Mouse (Mus musculus) lung, adult 2 months (tissue): ENCODE data around the gene Ctsw. TPM values are rescaled to one million over a fixed set of nuclear protein-coding genes. Genes with fewer than 3 reads are reported as not detected.

ENCODE experiments used
- DNase-seq: peaks from one replicate; pipeline ENCODE4 v3.0.0; 2022
- H3K4me1 ChIP-seq: fragments of 200-500 bp; 2 replicates; pipeline ENCODE4 v1.6.1; 2011; ENCODE audit warnings: low read length; ENCODE audit not compliant: control insufficient read depth, insufficient read depth
- H3K4me3 ChIP-seq: fragments of 200-500 bp; replicated peaks from 2 replicates; pipeline ENCODE3; 2011; ENCODE audit warnings: low read depth, mild to moderate bottlenecking, control low read depth, low read length; ENCODE audit errors: extremely low read depth
- CTCF ChIP-seq: fragments of 200-500 bp; IDR thresholded peaks from 2 replicates; pipeline ENCODE4 v1.5.1; 2011; ENCODE audit warnings: mild to moderate bottlenecking, low read length, control low read depth; ENCODE audit not compliant: insufficient read depth
- POLR2A ChIP-seq: fragments of 200-500 bp; IDR thresholded peaks from 2 replicates; pipeline ENCODE4 v1.6.1; 2011; ENCODE audit warnings: low read depth, mild to moderate bottlenecking, control low read depth, low read length, borderline replicate concordance; ENCODE audit errors: extremely low read depth
- WGBS: fragments of 180-500 bp; shearing (Covaris S2); methylation state at CpG from one replicate; pipeline ENCODE4 v1.1.7; 2018; 5-methylcytosine and 5-hydroxymethylcytosine counted together
- polyA plus RNA-seq: library from polyadenylated mRNA; depleted of rRNA; stranded (reverse); fragments of >200 nt; gene quantifications from 2 replicates; pipeline ENCODE4 v1.2.3, GENCODE M21; 2012

The Ctsw gene
- polyA plus RNA-seq, 1 experiment = 4.9 TPM

- no peak for DNase-seq
- whole genome bisulfite sequencing = 85% methylated on average over 10 of the region's 10 CpGs
- Histone ChIP-seq H3K4me3 (no peak overlapping the region), H3K4me1 (no peaks in the 10 kb centered on the region)
- TF ChIP-seq CTCF = no peak
- TF ChIP-seq POLR2A = no peak
These were observed 11.7 kb upstream of the Ctsw start for GRCm38 (mm10) chr19:5480016-5480415.

DNA sequence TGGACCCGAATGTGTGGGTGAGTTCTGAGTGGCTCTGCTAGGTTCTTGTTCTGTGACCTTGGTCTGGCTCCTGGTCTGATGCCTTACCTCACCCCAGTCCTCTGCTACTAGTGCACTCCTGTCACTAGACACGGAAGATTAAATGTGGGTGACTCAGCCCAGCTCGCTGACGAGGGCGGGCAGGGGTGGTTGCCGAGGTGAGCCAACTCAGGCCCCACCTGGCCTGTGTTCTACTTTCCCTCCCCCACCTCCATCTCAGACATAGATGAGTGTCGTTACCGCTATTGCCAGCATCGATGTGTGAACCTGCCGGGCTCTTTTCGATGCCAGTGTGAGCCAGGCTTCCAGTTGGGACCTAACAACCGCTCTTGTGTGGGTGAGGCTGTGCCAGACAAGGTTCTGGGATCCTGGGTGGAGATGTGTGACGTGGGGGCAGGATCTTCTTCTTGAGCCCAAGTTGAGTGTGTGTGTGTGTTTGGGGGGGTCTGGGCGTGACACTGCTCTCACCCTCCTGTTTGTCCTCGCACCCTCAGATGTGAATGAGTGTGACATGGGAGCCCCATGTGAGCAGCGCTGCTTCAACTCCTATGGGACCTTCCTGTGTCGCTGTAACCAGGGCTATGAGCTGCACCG is 9.5 kb upstream of the Ctsw start:
- 87% methylated on average over 18 of the region's 18 CpGs for WGBS
- no peak for TF ChIP-seq POLR2A
- no peak for TF ChIP-seq CTCF
- peaks cover 4% of the 10 kb centered on the region; the same call in 1 of the 2 replicates for H3K4me1 ChIP-seq
- no peak for DNase-seq
- H3K4me3 ChIP-seq = no peak overlapping the region

- H3K4me3 ChIP-seq = no peak overlapping the region
- no peak for DNase-seq
- 84% methylated on average over 10 of the region's 10 CpGs for WGBS
- peaks cover 4% of the 10 kb centered on the region; the same call in 1 of the 2 replicates for H3K4me1 ChIP-seq
- TF ChIP-seq CTCF = no peak
- no peak for TF ChIP-seq POLR2A
These were observed 8.8 kb upstream of the Ctsw start for GRCm38 (mm10) chr19:5477004-5477667.

- peaks cover 4% of the 10 kb centered on the region; the same call in 1 of the 2 replicates for H3K4me1 ChIP-seq
- H3K4me3 ChIP-seq = peak overlapping the region; percentile 47
- TF ChIP-seq POLR2A = no peak
- DNase-seq = no peak
- WGBS = 29% methylated on average over 13 of the region's 13 CpGs
These were observed 6.9 kb upstream of the Ctsw start for GRCm38 (mm10) chr19:5475069-5475714.

DNA sequence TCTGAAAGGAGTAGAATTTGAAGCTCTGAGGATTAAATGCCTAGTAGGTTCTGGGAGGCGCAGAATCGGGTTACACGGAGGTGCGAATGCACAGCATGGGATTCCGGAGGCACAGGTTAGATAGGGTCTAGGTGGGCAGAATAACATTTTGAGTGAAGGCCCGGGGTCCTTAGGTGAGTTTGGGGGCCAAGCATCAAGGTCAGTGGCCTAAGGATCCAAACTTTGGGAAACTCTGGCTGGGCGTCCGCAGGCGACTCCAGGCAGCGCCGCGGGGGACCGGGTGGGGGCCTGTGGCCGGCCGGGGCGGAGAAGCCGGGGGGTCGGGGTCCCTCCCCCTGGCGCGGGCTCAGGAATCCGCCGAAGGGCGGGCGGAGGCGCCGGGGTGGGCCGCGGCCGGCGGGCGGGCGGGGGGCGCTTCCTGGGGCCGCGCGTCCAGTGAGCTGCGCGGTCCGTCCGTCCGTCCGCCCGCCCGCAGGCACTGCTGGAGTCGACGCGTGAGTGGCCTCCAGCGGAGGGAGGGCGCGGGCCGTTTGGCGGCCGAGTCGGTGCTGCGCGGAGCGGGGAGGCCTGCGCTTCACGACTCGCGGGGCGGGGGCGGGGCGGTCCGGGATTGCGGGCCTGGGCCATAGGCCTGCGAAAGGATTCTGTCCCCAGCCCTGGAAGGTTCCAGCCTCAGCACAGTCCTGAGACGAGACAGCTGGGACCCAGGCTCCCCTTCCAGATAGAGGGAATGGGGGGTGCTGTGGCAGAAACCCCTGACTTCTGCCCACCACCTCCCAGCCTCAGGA is 6.2 kb upstream of the Ctsw start:
- under 1% methylated on average over 59 of the region's 68 CpGs for WGBS
- peak; percentile 47 for DNase-seq
- no peak for TF ChIP-seq CTCF
- TF ChIP-seq POLR2A = no peak

DNA sequence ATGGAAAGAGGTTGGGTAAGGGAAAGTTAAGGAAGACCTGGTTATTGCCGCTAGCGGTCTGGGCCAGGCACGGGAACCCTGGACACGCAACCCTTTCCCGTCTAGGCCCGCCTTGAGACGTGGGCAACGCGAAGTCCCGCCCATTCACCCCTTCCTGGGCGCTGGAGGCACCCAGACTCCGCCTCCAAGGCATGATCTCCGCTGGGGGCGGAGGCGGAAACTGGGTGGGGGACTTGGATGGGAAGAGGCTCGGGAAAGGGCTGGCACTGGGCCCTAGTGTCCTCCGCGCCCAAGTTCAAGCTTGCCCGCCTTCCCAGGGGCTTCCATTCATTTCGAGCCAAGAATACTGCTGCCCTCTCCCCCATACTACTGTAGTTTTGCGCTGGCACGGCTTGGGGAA is 5.4 kb upstream of the Ctsw start, which contains the start of gene Efemp2:
Efemp2 (plus strand) TSS at position 235 of the 400 bp plus-strand sequence.
- Histone ChIP-seq H3K4me1 (peaks cover 4% of the 10 kb centered on the region; the same call in 1 of the 2 replicates), H3K4me3 (peak within 1 kb of the TSS; percentile 63)
- TF ChIP-seq POLR2A (peak; percentile 60; the same call in 1 of the 2 replicates), CTCF (no peak)
- DNase-seq = peak; percentile 82
- 3% methylated on average over 22 of the region's 22 CpGs for WGBS

More for the DNA sequence above, 6.2 kb upstream of the Ctsw start:
- peak overlapping the region; percentile 63 for H3K4me3 ChIP-seq
- H3K4me1 ChIP-seq = peaks cover 4% of the 10 kb centered on the region; the same call in 1 of the 2 replicates

DNA sequence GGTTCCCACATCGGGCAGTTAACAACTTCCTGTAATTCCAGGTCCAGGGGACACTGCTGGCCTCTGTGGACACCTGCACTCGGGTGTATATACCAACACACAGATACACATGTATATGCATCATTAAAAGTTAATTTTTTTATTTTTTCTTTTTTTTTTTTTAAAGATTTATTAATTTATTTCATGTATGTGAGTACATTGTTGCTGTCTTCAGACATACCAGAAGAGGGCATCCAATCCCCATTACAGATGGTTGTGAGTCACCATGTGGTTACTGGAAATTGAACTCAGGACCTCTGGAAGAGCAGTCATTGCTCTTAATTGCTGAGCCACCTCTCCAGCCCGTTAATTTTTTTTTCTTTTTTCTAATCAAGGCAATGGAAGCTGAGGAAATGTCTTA is 4.5 kb upstream of the Ctsw start:
- H3K4me1 ChIP-seq = peaks cover 4% of the 10 kb centered on the region; the same call in 1 of the 2 replicates
- no peak for DNase-seq
- no peak overlapping the region for H3K4me3 ChIP-seq
- 80% methylated on average over 3 of the region's 3 CpGs for WGBS
- TF ChIP-seq POLR2A (no peak), CTCF (no peak)

DNA sequence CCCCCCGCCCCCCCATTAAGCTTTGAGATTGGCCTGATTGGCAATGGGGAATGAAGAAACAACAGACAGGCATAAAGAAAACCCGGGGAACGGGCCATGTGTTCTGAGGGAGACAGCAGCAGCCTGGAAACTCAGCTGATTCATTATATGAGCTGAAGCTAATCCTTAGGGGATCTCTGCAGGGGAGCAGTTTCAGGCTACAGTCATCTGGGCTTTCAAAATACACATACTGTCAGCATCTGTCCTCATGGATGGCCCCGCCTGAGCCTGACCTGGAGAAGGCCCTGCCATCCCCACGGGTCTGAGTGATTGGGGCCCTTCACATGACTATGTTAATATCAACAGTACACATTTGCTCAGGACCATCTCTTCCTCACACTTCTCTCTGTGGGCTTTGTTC is 3.5 kb upstream of the Ctsw start:
- Histone ChIP-seq H3K4me1 (peaks cover 4% of the 10 kb centered on the region; the same call in 1 of the 2 replicates), H3K4me3 (no peak overlapping the region)
- WGBS = 45% methylated on average over 5 of the region's 5 CpGs
- TF ChIP-seq CTCF (no peak), POLR2A (no peak)
- DNase-seq = no peak
